Mouse (Mus musculus) T-cell, adult 2 months (primary cell): ENCODE measurements around the gene Pard3.

Experiments
- DNase-seq: peaks from one replicate; pipeline ENCODE4 v3.0.0; 2022; ENCODE audit warnings: low spot score

Gene Pard3

GRCm38 (mm10) chr8:127505286-127505685 lies 441.6 kb downstream of the Pard3 start:
- no peak for DNase-seq

GRCm38 (mm10) chr8:127506336-127506735 lies 442.6 kb downstream of the Pard3 start:
- no peak for DNase-seq

GRCm38 (mm10) chr8:127511341-127511740 lies 447.6 kb downstream of the Pard3 start:
- DNase-seq, result no peak

- DNase-seq, result no peak
These were observed 448.4 kb downstream of the Pard3 start for GRCm38 (mm10) chr8:127512001-127512573.

GRCm38 (mm10) chr8:127512580-127512979 lies 448.9 kb downstream of the Pard3 start:
- no peak for DNase-seq

- DNase-seq, result no peak
These were observed 451.4 kb downstream of the Pard3 start for GRCm38 (mm10) chr8:127514810-127515735.

GRCm38 (mm10) chr8:127516043-127516442 lies 452.4 kb downstream of the Pard3 start:
- peak; percentile 58 for DNase-seq

- DNase-seq, result no peak
These were observed 462.0 kb downstream of the Pard3 start for GRCm38 (mm10) chr8:127525673-127526072.

- no peak for DNase-seq
These were observed 464.6 kb downstream of the Pard3 start for GRCm38 (mm10) chr8:127528315-127528714.

- no peak for DNase-seq
These were observed 466.1 kb downstream of the Pard3 start for GRCm38 (mm10) chr8:127529746-127530145.

- no peak for DNase-seq
These were observed 468.2 kb downstream of the Pard3 start for GRCm38 (mm10) chr8:127531866-127532265.

- no peak for DNase-seq
These were observed 471.1 kb downstream of the Pard3 start for GRCm38 (mm10) chr8:127534789-127535188.

- no peak for DNase-seq
These were observed 471.6 kb downstream of the Pard3 start for GRCm38 (mm10) chr8:127535192-127535845.

- no peak for DNase-seq
These were observed 472.1 kb downstream of the Pard3 start for GRCm38 (mm10) chr8:127535846-127536220.

GRCm38 (mm10) chr8:127539803-127540202 lies 476.1 kb downstream of the Pard3 start:
- no peak for DNase-seq

- no peak for DNase-seq
These were observed 476.6 kb downstream of the Pard3 start for GRCm38 (mm10) chr8:127540273-127540672.

- no peak for DNase-seq
These were observed 478.5 kb downstream of the Pard3 start for GRCm38 (mm10) chr8:127542162-127542561.

GRCm38 (mm10) chr8:127543676-127544075 lies 480.0 kb downstream of the Pard3 start:
- DNase-seq, result no peak

- DNase-seq, result no peak
These were observed 482.5 kb downstream of the Pard3 start for GRCm38 (mm10) chr8:127546161-127546560.

- DNase-seq, result no peak
These were observed 487.2 kb downstream of the Pard3 start for GRCm38 (mm10) chr8:127550928-127551327.

- no peak for DNase-seq
These were observed 488.5 kb downstream of the Pard3 start for GRCm38 (mm10) chr8:127552161-127552595.

- no peak for DNase-seq
These were observed 489.1 kb downstream of the Pard3 start for GRCm38 (mm10) chr8:127552836-127553235.

- no peak for DNase-seq
These were observed 489.9 kb downstream of the Pard3 start for GRCm38 (mm10) chr8:127553582-127553981.
